Mouse (Mus musculus) cerebellum, adult 2 months (tissue): ENCODE results near the gene Amdhd1. TPM values are rescaled to one million over a fixed set of nuclear protein-coding genes. Genes with fewer than 3 reads are reported as not detected.

Experiments used
- DNase-seq, 2 experiments: peaks; one replicate each; pipeline ENCODE4 v3.0.0; 2021
- H3K27ac ChIP-seq: fragments of 200-500 bp; 2 replicates; pipeline ENCODE4 v1.5.1; 2012; ENCODE audit warnings: low read length, control low read depth, inconsistent platforms; ENCODE audit not compliant: insufficient read depth
- H3K27me3 ChIP-seq: fragments of 200-500 bp; 2 replicates; pipeline ENCODE4 v1.6.1; 2012; ENCODE audit warnings: inconsistent platforms, mild to moderate bottlenecking, low read length, moderate library complexity; ENCODE audit not compliant: control insufficient read depth, insufficient read depth
- H3K4me1 ChIP-seq: fragments of 200-500 bp; 2 replicates; pipeline ENCODE4 v1.6.1; 2011; ENCODE audit warnings: low read length; ENCODE audit not compliant: control insufficient read depth, insufficient read depth
- H3K4me3 ChIP-seq: fragments of 200-500 bp; replicated peaks from 2 replicates; pipeline ENCODE3; 2011; ENCODE audit warnings: mild to moderate bottlenecking, low read depth, low read length, control low read depth; ENCODE audit not compliant: insufficient read depth
- CTCF ChIP-seq: fragments of 200-500 bp; IDR thresholded peaks from 2 replicates; pipeline ENCODE4 v1.5.1; 2011; ENCODE audit warnings: low read depth, mild to moderate bottlenecking, control low read depth, low read length, moderate library complexity, borderline replicate concordance; ENCODE audit not compliant: insufficient read depth
- POLR2A ChIP-seq: fragments of 200-500 bp; IDR thresholded peaks from 2 replicates; pipeline ENCODE4 v1.6.1; 2011; ENCODE audit warnings: low read length, control low read depth, borderline replicate concordance; ENCODE audit not compliant: insufficient read depth
- WGBS: fragments of 180-500 bp; shearing (Covaris S2); methylation state at CpG from one replicate; pipeline ENCODE4 v1.1.7; 2018; 5-methylcytosine and 5-hydroxymethylcytosine counted together
- polyA plus RNA-seq: library from polyadenylated mRNA; depleted of rRNA; stranded (reverse); fragments of >200 nt; gene quantifications from 2 replicates; pipeline ENCODE4 v1.2.3, GENCODE M21; 2012

Gene Amdhd1
- polyA plus RNA-seq, 1 experiment = not detected

DNA sequence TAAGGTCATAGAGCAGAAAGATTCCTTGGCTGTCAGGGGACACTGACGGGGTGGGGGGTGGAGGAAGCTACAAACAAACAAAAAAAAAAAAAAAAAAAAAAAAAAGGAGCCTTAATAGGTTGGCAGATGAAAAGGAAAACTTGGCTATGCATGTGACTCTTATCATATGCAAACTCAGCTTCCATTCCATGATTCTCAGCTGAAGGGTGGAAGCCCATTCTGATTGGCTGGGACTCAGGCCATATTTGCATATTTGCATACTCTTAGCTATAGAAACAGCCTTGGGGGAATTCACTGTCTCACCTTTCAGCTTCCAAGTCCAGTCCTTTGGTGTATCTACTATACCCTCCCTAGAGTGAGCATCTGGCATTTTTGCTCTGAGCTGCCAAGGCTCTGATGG is 24.4 kb downstream of the Amdhd1 start:
- WGBS = 54% methylated on average over 1 of the region's 1 CpGs
- no peak for TF ChIP-seq CTCF
- no peak for TF ChIP-seq POLR2A
- H3K27ac ChIP-seq = no peak overlapping the region

DNA sequence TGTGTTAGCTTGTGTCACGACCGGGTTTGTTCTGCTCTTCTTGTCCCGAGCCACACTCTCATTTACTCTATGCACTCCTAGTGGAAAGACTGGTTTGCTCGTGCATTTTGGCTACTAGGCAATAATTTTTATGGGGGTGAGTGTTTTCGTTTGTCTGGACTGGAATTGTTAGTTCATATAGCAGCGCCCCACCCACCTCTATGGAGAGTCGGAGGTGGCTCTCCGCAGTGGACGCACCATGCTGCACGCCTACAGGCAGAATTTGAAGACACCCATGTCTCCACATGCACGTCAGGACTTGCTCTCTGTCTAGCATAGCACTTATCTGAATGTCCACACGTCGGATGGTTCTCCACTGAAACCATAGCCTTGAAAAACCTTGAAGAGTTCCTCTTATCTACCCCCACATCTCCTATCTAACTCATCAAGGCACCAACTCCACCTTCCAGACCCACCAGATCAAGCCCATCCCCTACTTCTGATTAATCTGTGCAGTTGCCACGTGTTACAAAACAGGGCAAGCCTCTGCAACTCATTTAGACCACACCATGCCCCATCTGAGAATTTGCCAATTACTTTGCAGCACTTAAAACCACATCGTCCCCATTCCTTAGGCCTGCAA is 30.2 kb downstream of the Amdhd1 start:
- no peaks in the 10 kb centered on the region for H3K4me1 ChIP-seq
- no peak for DNase-seq
- 92% methylated on average over 15 of the region's 15 CpGs for WGBS
- TF ChIP-seq POLR2A (no peak), CTCF (no peak)
- H3K4me3 ChIP-seq = no peak overlapping the region
- no peak overlapping the region for H3K27ac ChIP-seq
- H3K27me3 ChIP-seq = no peaks in the 10 kb centered on the region

More for the DNA sequence above, 24.4 kb downstream of the Amdhd1 start:
- Histone ChIP-seq H3K4me1 (no peaks in the 10 kb centered on the region; the same call in 1 of the 2 replicates), H3K4me3 (no peak overlapping the region), H3K27me3 (no peaks in the 10 kb centered on the region)
- DNase-seq = no peak

DNA sequence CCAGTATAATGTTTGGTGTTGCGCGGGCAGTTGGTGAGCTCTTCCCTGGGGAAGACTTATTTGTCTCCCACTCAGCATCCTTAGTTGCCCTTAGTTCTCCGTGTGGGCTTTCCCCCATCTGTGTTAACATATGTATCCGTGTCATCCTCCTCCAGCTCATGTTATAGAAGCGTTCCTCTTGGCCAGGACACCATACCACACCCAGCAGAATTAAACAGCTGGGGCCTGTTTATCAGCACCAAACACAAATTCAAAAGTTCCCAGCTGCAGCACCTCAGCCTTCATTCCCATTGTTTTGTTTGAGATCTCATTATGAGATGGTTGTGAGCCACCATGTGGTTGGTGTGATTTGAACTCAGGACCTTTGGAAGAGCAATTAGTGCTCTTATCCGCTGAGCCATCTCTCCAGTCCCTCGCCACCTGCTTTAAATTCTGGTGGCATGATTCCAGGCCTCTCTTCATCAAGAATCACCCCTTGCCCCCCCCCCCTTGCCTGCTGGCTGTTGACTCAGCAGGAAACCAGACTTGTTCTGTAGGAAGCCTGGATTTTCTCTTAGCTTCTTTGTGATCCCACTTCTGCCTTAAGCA is 31.4 kb downstream of the Amdhd1 start:
- Histone ChIP-seq H3K4me1 (no peaks in the 10 kb centered on the region), H3K27ac (no peak overlapping the region), H3K4me3 (no peak overlapping the region), H3K27me3 (no peaks in the 10 kb centered on the region)
- TF ChIP-seq POLR2A (no peak), CTCF (no peak)
- DNase-seq = no peak
- WGBS = 72% methylated on average over 7 of the region's 7 CpGs

DNA sequence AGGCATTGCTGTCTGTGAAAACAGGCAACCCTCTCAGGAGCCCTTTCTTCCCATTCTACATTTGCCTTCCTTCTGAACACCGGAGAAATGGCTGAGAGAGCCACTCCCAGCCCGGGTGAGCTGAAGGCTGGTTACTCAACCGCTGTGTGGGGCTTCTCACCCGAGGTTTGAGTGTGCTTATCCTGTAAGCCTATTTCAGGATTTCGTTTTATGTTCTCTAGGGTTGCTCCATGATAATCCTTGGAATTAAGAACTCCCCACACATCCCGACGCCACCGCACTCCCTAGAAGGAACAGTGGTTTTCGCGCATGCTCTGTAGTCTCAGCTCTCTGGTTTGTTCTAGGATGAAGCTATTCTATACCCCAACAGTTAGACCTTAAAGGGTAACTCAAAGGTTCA is 38.5 kb downstream of the Amdhd1 start:
- Histone ChIP-seq H3K4me1 (no peaks in the 10 kb centered on the region), H3K27ac (no peak overlapping the region), H3K4me3 (no peak overlapping the region), H3K27me3 (no peaks in the 10 kb centered on the region)
- DNase-seq = no peak
- TF ChIP-seq POLR2A (no peak), CTCF (no peak)
- 64% methylated on average over 10 of the region's 10 CpGs for WGBS

DNA sequence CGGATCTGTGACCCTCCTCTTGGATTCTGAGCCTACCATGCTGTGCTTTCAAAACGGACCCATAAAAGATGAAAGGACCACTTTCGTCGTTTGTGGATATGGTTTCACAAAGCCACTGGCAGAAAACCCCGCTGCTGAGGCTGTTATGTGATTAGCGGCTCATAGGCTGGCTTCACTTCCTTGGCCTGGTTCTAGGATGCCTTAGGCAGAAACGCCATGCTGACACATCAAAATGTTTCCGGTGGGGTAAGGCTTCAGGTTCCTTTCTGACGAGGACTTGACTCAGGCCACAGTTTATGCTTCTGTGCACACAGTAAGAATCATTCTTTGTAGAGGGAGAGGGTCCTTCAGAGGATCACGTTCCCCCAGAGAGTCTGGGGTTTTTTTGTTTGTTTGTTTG is 39.0 kb downstream of the Amdhd1 start:
- no peak for TF ChIP-seq POLR2A
- no peak for TF ChIP-seq CTCF
- no peaks in the 10 kb centered on the region for H3K4me1 ChIP-seq
- WGBS = 31% methylated on average over 10 of the region's 10 CpGs
- no peak overlapping the region for H3K4me3 ChIP-seq
- no peak for DNase-seq
- H3K27me3 ChIP-seq = no peaks in the 10 kb centered on the region
- H3K27ac ChIP-seq = no peak overlapping the region

DNA sequence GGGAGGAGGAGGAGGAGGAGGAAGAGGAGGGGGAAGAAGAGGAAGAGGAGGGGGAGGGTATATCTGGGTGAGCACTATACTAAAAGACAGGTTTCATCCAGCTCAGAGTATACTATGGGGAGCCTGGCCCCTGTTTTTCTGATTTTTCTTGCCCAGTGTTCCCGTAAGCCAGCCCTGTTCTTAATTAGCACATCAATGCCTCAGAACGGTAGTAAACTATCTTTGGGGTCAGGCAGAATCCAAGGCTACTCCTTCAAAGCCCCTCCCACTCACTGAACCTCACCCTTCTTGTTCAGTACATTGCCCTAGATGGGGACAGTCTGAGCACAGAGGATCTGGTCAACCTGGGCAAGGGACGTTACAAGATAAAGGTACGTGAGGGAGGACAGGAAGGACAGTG is 49.4 kb downstream of the Amdhd1 start:
- 61% methylated on average over 4 of the region's 4 CpGs for WGBS
- H3K4me3 ChIP-seq = no peak overlapping the region
- no peak overlapping the region for H3K27ac ChIP-seq
- H3K4me1 ChIP-seq = no peaks in the 10 kb centered on the region
- H3K27me3 ChIP-seq = no peaks in the 10 kb centered on the region
- DNase-seq = no peak
- TF ChIP-seq POLR2A (no peak), CTCF (no peak)

DNA sequence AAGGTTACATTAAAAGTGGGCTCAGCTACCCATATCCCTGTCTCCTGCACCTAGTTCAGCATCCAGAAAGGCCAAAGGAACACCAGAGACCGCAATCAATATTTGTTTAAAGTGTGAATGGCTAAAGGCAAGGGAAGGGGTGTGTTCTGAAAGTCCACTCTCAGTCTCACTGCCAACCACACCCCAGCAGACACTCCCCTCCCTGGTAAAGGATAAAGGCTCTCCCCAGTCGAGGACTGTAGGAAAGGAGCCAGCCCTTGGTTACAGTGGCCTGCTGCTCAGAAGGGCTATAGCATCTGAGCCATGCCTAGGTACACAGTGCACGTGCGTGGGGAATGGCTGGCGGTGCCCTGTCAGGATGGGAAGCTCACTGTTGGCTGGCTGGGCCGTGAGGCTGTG is 51.0 kb downstream of the Amdhd1 start:
- DNase-seq = no peak
- no peaks in the 10 kb centered on the region for H3K27me3 ChIP-seq
- H3K27ac ChIP-seq = no peak overlapping the region
- no peak for TF ChIP-seq CTCF
- TF ChIP-seq POLR2A = no peak
- 61% methylated on average over 6 of the region's 6 CpGs for WGBS
- no peaks in the 10 kb centered on the region for H3K4me1 ChIP-seq
- no peak overlapping the region for H3K4me3 ChIP-seq
